ENCODE assay signal across 13 mouse cellular contexts in the genomic region with DNA sequence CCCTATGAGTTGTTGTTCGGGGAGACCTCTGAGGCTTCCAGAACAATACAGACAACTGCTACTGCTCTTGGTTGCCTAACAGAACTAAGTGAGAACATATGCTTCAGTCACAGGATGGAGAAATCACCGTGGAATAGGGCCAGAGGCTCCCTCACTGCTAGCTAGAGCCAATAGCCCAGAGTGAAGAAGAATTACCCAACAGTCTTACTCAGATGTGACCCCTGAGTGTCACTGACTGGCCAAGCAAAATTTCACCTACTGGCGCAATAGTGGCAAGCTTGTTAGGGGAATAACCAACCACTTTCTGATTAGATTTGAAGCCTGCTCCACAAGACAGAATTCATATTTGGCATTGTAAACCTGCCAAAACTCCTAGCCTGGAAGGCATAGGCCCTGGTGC. TPM values are rescaled to one million over a fixed set of nuclear protein-coding genes. Genes with fewer than 3 reads are reported as not detected.
DNase-seq lines count a peak whose midpoint lies in the region; ATAC-seq and TF ChIP-seq lines count a peak whose summit lies in the region.
"Had no signal": no experiment of that assay in that cellular context is flagged by ENCODE, and none has a peak within 500 bp of the region (broad histone marks: within the 10 kb centered on the region; RNA-seq: fewer than 3 reads in every experiment).

No protein-coding gene starts in this region.

- no peak for TF ChIP-seq CTCF in lung, embryonic 14.5 days (IDR thresholded peaks at IDR 0.05; ENCODE audit: low read depth)

- H3K36me3 ChIP-seq in lung, embryonic 14.5 days (ENCODE audit: insufficient read depth) = peaks cover 23% of the 10 kb centered on the region; the same call in 1 of the 2 replicates

- no peak overlapping the region for H3K4me2 ChIP-seq in lung, embryonic 14.5 days
- H3K4me2 ChIP-seq: embryonic facial prominence, embryonic 13.5 days; neural tube, embryonic 13.5 days had no signal

- H3K4me3 ChIP-seq in lung, embryonic 14.5 days (ENCODE audit: low read depth, low read length) = no peak overlapping the region
- H3K4me3 ChIP-seq: embryonic facial prominence, embryonic 13.5 days; layer of hippocampus, adult 2 months; neural tube, embryonic 13.5 days had no signal

- ATAC-seq in lung, embryonic 14.5 days (ENCODE audit: insufficient read depth) = no peak

- peaks cover 24% of the 10 kb centered on the region for H3K4me1 ChIP-seq in lung, embryonic 14.5 days (ENCODE audit: insufficient read depth)

- WGBS in lung, embryonic 14.5 days = 89% methylated on average over 3 of the region's 3 CpGs

- no peak overlapping the region for H3K27ac ChIP-seq in lung, embryonic 14.5 days (ENCODE audit: low read depth)
- H3K27ac ChIP-seq: embryonic facial prominence, embryonic 13.5 days; layer of hippocampus, adult 2 months; neural tube, embryonic 13.5 days had no signal

- DNase-seq in adrenal gland, adult 2 months = peak; percentile 69
- DNase-seq in adrenal gland, postnatal 4 days (ENCODE audit: low spot score in 2 of 2) = no peak
- DNase-seq in 3T3-L1 (ENCODE audit: low read depth, low spot score) = peak; percentile 78
- peak; percentile 97 for DNase-seq in fibroblast of lung, adult 2 months (ENCODE audit: low read depth)
- peak; percentile 50 for DNase-seq in lung, embryonic 14.5 days
- no peak for DNase-seq in kidney, postnatal 36 days
- no peak for DNase-seq in layer of hippocampus, adult 9-10 months (ENCODE audit: low spot score)
- no peak for DNase-seq in layer of hippocampus, adult 8-10 months (ENCODE audit: low spot score in 2 of 2)
- DNase-seq: midbrain, embryonic 14.5 days; right cerebral cortex, postnatal 14 days had no signal

- H3K9ac ChIP-seq in lung, embryonic 14.5 days = no peak overlapping the region
- H3K9ac ChIP-seq: embryonic facial prominence, embryonic 13.5 days; neural tube, embryonic 13.5 days had no signal

- peaks cover 4% of the 10 kb centered on the region; the same call in 1 of the 2 replicates for H3K9me3 ChIP-seq in lung, embryonic 14.5 days (ENCODE audit: low read depth, low read length)

- no peaks in the 10 kb centered on the region for H3K27me3 ChIP-seq in lung, embryonic 14.5 days (ENCODE audit: insufficient read depth, low read length)
- H3K27me3 ChIP-seq: embryonic facial prominence, embryonic 13.5 days; neural tube, embryonic 13.5 days had no signal

RNA-seq across cellular contexts. Expression of gene Scarb2, which starts 19.9 kb away (rescaled TPM):
- total RNA-seq in adrenal gland, adult 2 months (2021) = 10 to 100 TPM; 58.7 to 79.0 TPM
- 18.1 and 19.6 TPM in 2 replicates for polyA plus RNA-seq in adrenal gland, adult 2 months (2012; rRNA removed)
- 10 to 100 TPM; 75.9 to 87.0 TPM for total RNA-seq in adrenal gland, postnatal 4 days (2021)
- 9.5 and 10.7 TPM in 2 replicates for polyA plus RNA-seq in lung, embryonic 14.5 days (2014; fragmentation: Nextera tagmentation; extraction: Ambion mirVana)
- total RNA-seq in layer of hippocampus, adult 8-10 months (2022) = 100 to 1,000 TPM in 2 of 4 experiments, 10 to 100 TPM in 2; 97.4 to 114 (median 102) TPM

RNA-seq across cellular contexts. Expression of gene Nup54, which starts 51.7 kb away (rescaled TPM):
- 10 to 100 TPM; 27.3 to 29.3 TPM for total RNA-seq in adrenal gland, adult 2 months (2021)
- 4.5 and 7.0 TPM in 2 replicates for polyA plus RNA-seq in adrenal gland, adult 2 months (2012; rRNA removed)
- 10 to 100 TPM; 48.8 to 53.0 TPM for total RNA-seq in adrenal gland, postnatal 4 days (2021)
- polyA plus RNA-seq in lung, embryonic 14.5 days (2014; fragmentation: Nextera tagmentation; extraction: Ambion mirVana) = 57.8 and 61.9 TPM in 2 replicates
- total RNA-seq in layer of hippocampus, adult 8-10 months (2022) = 10 to 100 TPM; 30.5 to 41.7 (median 35.3) TPM

Comparison
In these comparisons a context has a peak if more than half of its experiments do, and no peak if none do; other contexts are left out.
1. DNase-seq: peak in adrenal gland, adult 2 months (single experiment), 3T3-L1 (single experiment), fibroblast of lung, adult 2 months (single experiment) and lung, embryonic 14.5 days (single experiment); none in adrenal gland, postnatal 4 days (0 of 2), kidney, postnatal 36 days (0 of 2), layer of hippocampus, adult 9-10 months (single experiment) and layer of hippocampus, adult 8-10 months (0 of 2).